Mouse (Mus musculus): Measurements from ENCODE around the gene Tmem239. TPM values are rescaled to one million over a fixed set of nuclear protein-coding genes. Genes with fewer than 3 reads are reported as not detected.
A peak's percentile ranks its signal among the peaks of the same experiment; 100 is the strongest.
"Not testable (repeated sequence)": the region's sequence is repeated elsewhere in the genome, so short reads cannot be mapped to it uniquely, and the experiment has no call there.

Tmem239 gene
- polyA plus RNA-seq (2012; ENCODE audit: insufficient read depth, low replicate concordance): not detected in 2 replicates

DNA sequence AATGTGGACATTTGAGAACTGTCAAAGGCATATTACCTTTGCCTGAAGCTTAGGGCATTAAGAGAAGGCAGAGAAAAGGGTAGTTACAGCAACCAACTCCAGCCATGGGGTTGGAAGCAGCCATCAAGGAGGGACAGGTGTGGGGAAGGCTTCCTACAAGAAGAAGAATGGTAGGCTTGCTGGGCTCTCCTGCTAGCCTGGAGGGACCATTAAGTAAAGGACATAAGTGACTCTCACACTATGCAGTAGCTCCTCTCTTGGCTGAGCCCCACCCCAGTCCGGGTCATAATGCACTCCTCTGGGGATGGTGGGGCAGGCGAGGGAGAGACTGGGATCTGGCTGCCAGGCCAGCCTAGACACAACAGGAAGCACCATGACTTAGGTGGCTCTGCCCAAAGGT is at the start of gene Tmem239:
Gene Tmem239, plus strand, starts transcription at position 301 of the 400 bp plus-strand sequence.
- no peak within 1 kb of the TSS for H3K4me3 ChIP-seq (replicated peaks)
- H3K36me3 ChIP-seq (replicated peaks; ENCODE audit: low read length): no peaks in the 10 kb centered on the region
- H3K27me3 ChIP-seq (replicated peaks): peaks cover 51% of the 10 kb centered on the region
- no peaks in the 10 kb centered on the region for H3K9me3 ChIP-seq
- TF ChIP-seq FLI1 (IDR thresholded peaks at IDR 0.05; ENCODE audit: low read length) (no peak), GATA1 (IDR thresholded peaks at IDR 0.05; ENCODE audit: borderline replicate concordance, low read length) (no peak)
- H3K4me1 ChIP-seq: peaks cover 4% of the 10 kb centered on the region

DNA sequence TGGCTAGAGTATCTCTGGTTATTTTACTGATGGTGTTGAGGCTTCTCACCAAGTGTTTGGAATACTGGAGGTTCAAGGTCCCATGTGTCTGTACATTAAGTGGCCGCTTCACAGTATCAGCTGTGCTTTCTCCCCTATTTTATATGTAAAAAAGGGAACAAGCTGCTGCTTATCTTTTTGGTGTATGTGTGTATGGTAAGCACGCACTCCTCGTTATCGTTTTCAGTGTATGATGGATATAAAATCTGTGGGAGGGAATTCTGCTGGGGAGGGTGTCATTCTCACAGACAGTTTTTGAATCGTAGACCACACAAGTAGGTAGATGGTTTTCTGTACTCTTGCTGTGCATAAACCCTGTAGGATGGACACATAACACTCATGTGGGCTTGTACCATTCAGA is 48.7 kb upstream of the Tmem239 start:
- Histone ChIP-seq H3K27me3 (replicated peaks) (peaks cover 82% of the 10 kb centered on the region), H3K9me3 (0 out of 2 replicates have a peak, but pooled peaks cover 2% of the 10 kb centered on the region), H3K4me3 (replicated peaks) (no peak overlapping the region), H3K4me1 (peaks cover 10% of the 10 kb centered on the region), H3K36me3 (replicated peaks; ENCODE audit: low read length) (no peaks in the 10 kb centered on the region)
- TF ChIP-seq FLI1 (IDR thresholded peaks at IDR 0.05; ENCODE audit: low read length) (no peak), GATA1 (IDR thresholded peaks at IDR 0.05; ENCODE audit: borderline replicate concordance, low read length) (no peak)

DNA sequence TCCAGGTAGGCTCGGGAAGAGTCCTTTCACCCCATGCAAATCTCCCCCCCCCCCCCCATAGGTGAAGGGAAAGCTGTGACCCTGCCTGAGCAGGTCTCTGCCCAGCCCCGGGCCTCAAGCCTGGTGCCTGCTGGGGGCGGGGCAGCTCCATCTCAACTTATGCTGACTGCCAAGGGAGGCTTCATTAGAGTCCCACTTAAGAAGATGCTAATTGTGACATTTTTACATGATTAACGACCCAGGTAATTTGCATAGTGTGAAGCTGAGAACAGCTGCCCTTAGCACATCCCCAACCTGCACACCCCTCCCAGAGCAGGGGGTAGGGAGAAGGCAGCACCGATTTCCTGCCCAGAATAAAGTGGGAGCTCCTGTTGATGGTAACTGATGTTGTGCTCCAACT is 47.4 kb upstream of the Tmem239 start:
- TF ChIP-seq FLI1 (IDR thresholded peaks at IDR 0.05; ENCODE audit: low read length): no peak
- no peak for TF ChIP-seq GATA1 (IDR thresholded peaks at IDR 0.05; ENCODE audit: borderline replicate concordance, low read length)
- H3K27me3 ChIP-seq (replicated peaks): peaks cover 87% of the 10 kb centered on the region
- H3K9me3 ChIP-seq: 0 out of 2 replicates have a peak, but pooled peaks cover 2% of the 10 kb centered on the region
- H3K4me1 ChIP-seq: peaks cover 10% of the 10 kb centered on the region
- no peak overlapping the region for H3K4me3 ChIP-seq (replicated peaks)
- H3K36me3 ChIP-seq (replicated peaks; ENCODE audit: low read length): no peaks in the 10 kb centered on the region

DNA sequence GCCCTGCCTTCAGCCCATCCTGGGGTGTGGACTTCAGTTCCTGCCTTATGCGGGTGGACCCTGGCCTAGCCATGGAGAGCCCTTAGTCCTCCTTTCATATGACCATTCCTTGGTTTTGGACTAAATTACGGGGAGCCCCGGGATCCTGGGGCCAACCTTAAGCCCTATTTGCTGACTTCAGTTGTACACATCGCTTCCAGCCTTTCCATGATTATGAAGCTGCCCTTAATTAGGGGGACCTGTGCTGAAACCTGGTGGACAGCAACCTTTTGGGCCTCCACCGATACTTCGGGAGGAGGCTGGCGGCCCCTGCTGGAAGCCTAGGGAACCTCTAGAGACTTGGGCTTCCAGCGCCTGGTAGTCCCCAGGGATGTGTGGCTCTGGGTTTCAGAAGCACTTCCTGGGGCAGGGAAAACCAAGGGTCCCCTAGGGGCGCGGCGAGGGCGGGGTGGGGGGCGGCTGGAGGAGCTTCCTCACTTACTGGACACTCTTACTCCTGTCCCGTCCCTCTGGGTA is 43.7 kb upstream of the Tmem239 start:
- TF ChIP-seq GATA1 (IDR thresholded peaks at IDR 0.05; ENCODE audit: borderline replicate concordance, low read length) (no peak), FLI1 (IDR thresholded peaks at IDR 0.05; ENCODE audit: low read length) (no peak)
- Histone ChIP-seq H3K27me3 (replicated peaks) (peaks cover 94% of the 10 kb centered on the region), H3K9me3 (0 out of 2 replicates have a peak, but pooled peaks cover 2% of the 10 kb centered on the region), H3K4me3 (replicated peaks) (peak overlapping the region; percentile 11), H3K36me3 (replicated peaks; ENCODE audit: low read length) (no peaks in the 10 kb centered on the region), H3K4me1 (peaks cover 12% of the 10 kb centered on the region)

DNA sequence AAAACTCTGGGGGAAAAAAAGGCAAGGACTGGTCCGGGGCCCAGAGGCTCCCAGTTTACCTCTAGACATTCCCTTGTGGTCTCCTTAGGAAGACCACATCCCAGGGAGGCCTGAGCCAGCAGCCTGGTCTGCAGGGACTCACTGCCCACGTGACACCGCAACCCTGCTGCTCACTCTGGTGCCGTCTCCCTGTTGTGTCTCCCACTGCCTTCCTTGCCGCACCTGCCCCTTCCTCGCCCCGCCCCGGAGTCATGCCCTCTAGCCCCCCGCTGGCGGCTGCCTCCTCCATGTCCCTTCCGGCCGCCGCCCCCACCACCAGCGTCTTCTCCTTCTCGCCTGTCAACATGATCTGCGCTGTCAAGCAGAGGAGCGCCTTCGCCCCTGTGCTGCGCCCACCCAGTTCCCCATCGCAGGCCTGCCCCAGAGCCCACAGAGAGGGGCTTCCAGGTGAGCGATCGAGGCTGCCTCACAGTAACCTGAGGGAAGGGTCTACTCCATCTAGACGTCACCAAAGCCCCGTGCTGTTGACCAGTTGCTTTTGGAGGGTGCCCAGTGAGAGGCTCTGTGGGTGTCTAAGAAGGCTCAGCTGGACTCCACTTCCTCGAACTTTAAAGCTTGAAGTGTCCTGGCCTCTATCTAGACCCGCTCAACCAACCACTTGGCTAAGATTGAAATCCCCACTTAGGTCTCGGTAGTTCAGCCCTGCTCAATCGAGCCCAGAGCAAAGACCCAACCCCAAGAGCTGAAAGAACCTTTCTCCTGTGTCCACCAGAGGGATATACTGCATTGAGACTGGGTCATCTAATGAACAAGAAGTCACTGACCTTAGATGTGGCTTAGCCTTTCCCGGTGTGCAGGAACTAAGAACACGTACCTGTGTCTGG is 40.8 kb upstream of the Tmem239 start:
- TF ChIP-seq FLI1 (IDR thresholded peaks at IDR 0.05; ENCODE audit: low read length) (no peak), GATA1 (IDR thresholded peaks at IDR 0.05; ENCODE audit: borderline replicate concordance, low read length) (no peak)
- Histone ChIP-seq H3K4me3 (replicated peaks) (peak overlapping the region; percentile 73), H3K9me3 (no peaks in the 10 kb centered on the region), H3K36me3 (replicated peaks; ENCODE audit: low read length) (no peaks in the 10 kb centered on the region), H3K27me3 (replicated peaks) (peaks cover 96% of the 10 kb centered on the region), H3K4me1 (peaks cover 12% of the 10 kb centered on the region)

DNA sequence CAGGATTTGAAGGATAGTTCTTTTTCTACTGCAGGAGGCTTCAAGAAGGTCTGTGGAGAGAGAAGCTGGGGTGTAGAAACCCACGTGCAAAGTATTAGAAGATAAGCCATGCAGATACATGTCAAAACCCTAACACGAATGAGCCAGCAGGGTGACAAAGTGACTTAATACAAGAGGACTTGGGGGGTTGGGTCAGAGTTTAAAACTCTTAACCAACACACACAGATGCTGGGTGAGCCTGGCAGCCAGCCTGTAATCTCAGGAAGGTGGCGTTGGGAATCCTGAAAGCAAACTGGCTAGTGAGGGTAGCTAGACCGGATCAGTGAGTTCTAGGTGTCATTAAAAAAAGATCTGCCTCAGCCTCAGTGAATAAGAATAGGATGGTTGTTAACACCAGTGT is 38.9 kb upstream of the Tmem239 start:
- no peak overlapping the region for H3K4me3 ChIP-seq (replicated peaks)
- TF ChIP-seq GATA1 (IDR thresholded peaks at IDR 0.05; ENCODE audit: borderline replicate concordance, low read length): no peak
- no peak for TF ChIP-seq FLI1 (IDR thresholded peaks at IDR 0.05; ENCODE audit: low read length)
- no peaks in the 10 kb centered on the region for H3K36me3 ChIP-seq (replicated peaks; ENCODE audit: low read length)
- H3K27me3 ChIP-seq (replicated peaks): peaks cover 87% of the 10 kb centered on the region
- peaks cover 8% of the 10 kb centered on the region for H3K4me1 ChIP-seq
- no peaks in the 10 kb centered on the region for H3K9me3 ChIP-seq

DNA sequence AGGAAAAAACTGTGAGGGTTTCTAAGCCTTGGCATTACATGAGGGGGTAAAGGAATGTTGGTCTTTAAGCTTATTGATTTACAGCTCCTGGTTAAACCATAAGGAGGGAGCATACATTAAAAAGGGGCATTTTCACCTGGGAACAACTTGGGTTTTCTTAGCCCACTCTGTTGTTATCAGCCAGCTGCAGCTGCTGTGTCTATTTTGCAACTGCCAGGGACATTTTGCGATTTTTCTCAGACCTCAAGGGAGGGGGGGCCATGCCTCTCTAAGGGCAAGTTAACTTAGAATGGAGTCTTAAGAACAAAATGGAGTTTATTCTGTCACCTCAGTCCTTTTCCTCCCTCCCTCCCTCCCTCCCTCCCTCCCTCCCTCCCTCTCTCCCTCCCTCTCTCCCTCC is 33.3 kb upstream of the Tmem239 start:
- H3K27me3 ChIP-seq (replicated peaks): peaks cover 65% of the 10 kb centered on the region
- not testable (repeated sequence) for H3K36me3 ChIP-seq (replicated peaks; ENCODE audit: low read length)

DNA sequence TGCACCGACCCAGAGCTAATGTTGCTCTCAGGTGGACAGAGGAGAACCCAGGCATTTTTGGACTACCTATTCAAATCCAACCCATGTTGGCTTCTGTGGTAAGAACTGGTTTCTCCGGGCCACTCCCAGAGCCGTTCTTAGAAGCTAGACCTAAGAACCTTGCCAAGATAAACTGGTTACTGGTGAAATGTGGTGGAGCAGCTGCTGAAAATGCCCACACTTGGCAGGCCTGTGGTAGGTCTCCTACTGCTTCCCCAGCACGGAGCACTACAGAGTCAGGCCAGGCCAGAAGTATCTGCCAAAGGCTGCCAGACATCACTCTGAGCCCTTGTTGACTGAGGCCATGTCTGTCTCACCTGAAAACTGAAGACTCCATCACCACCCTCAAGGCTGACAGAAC is 31.3 kb upstream of the Tmem239 start:
- H3K4me3 ChIP-seq (replicated peaks): no peak overlapping the region
- peaks cover 11% of the 10 kb centered on the region for H3K4me1 ChIP-seq
- no peak for TF ChIP-seq FLI1 (IDR thresholded peaks at IDR 0.05; ENCODE audit: low read length)
- no peak for TF ChIP-seq GATA1 (IDR thresholded peaks at IDR 0.05; ENCODE audit: borderline replicate concordance, low read length)
- H3K9me3 ChIP-seq: peaks cover 6% of the 10 kb centered on the region
- peaks cover 54% of the 10 kb centered on the region for H3K27me3 ChIP-seq (replicated peaks)
- no peaks in the 10 kb centered on the region for H3K36me3 ChIP-seq (replicated peaks; ENCODE audit: low read length)

More for the DNA sequence above, 33.3 kb upstream of the Tmem239 start:
- peaks cover 11% of the 10 kb centered on the region for H3K4me1 ChIP-seq
- not testable (repeated sequence) for H3K9me3 ChIP-seq; H3K4me3 ChIP-seq (replicated peaks)

DNA sequence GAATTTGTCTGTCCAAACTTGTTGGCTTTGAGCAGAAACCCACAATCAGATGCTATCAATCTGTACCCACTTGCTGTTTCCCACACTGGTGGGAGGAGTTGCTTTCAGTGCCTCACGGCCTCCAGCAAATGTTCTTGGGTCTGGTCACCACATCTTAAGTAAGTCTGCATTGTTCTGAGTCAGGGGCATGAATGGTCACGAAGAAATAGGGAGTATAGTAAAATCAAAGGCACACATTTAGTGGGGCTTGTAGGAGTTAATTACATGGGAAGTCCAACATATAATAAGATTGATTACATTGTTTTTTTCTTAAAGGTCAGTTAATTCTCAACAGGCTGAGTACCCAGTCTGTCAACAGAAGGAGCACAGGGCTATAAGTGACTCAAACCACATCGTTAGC is 23.1 kb upstream of the Tmem239 start:
- Histone ChIP-seq H3K4me3 (replicated peaks) (no peak overlapping the region), H3K4me1 (peaks cover 8% of the 10 kb centered on the region), H3K27me3 (replicated peaks) (peaks cover 43% of the 10 kb centered on the region), H3K36me3 (replicated peaks; ENCODE audit: low read length) (no peaks in the 10 kb centered on the region), H3K9me3 (0 out of 2 replicates have a peak, but pooled peaks cover 3% of the 10 kb centered on the region)
- no peak for TF ChIP-seq GATA1 (IDR thresholded peaks at IDR 0.05; ENCODE audit: borderline replicate concordance, low read length)
- TF ChIP-seq FLI1 (IDR thresholded peaks at IDR 0.05; ENCODE audit: low read length): no peak

DNA sequence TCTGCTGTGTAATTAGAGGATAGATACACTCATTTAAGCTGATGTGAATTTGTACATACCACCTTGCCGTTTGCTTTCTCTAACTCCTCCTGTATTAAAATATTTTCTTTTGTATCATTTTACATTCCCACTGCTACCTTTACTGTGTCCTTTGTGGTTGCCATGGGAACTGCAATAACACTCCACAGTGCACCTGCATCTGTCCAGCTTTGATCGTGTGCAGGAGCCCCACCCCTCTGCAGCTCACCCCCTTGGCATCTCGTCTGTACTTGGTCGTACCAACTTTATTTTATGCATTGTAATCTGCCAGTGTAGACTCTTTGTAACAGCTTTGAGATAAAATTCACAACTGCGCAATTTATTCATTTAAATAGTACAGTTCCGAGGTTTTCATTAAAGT is 22.4 kb upstream of the Tmem239 start:
- peaks cover 39% of the 10 kb centered on the region for H3K27me3 ChIP-seq (replicated peaks)
- peaks cover 14% of the 10 kb centered on the region for H3K4me1 ChIP-seq
- TF ChIP-seq FLI1 (IDR thresholded peaks at IDR 0.05; ENCODE audit: low read length) (no peak), GATA1 (IDR thresholded peaks at IDR 0.05; ENCODE audit: borderline replicate concordance, low read length) (no peak)
- H3K4me3 ChIP-seq (replicated peaks): no peak overlapping the region
- 0 out of 2 replicates have a peak, but pooled peaks cover 3% of the 10 kb centered on the region for H3K9me3 ChIP-seq
- H3K36me3 ChIP-seq (replicated peaks; ENCODE audit: low read length): no peaks in the 10 kb centered on the region
